Mouse (Mus musculus) kidney, embryonic 16.5 days (tissue): Measurements from ENCODE around the gene Atg13. TPM values are rescaled to one million over a fixed set of nuclear protein-coding genes. Genes with fewer than 3 reads are reported as not detected.

Experiments
- ATAC-seq: fragments of 200-750 bp; cut with Nextera tagmentation; 2 replicates; pipeline ENCODE4 v1.8.0; 2017; ENCODE audit warnings: moderate TSS enrichment; ENCODE audit not compliant: low FRiP score, low TSS enrichment
- H3K27ac ChIP-seq: fragments of 300-500 bp; sonication (generic); 2 replicates; pipeline ENCODE4 v1.5.1; 2014; ENCODE audit warnings: low read length
- H3K27me3 ChIP-seq: fragments of 300-500 bp; sonication (generic); 2 replicates; pipeline ENCODE4 v1.6.1; 2014; ENCODE audit warnings: low read length, control low read depth, mixed read lengths; ENCODE audit not compliant: insufficient read depth
- H3K36me3 ChIP-seq: fragments of 300-500 bp; sonication (generic); 2 replicates; pipeline ENCODE4 v1.6.1; 2014; ENCODE audit warnings: low read length, control low read depth, mixed read lengths; ENCODE audit not compliant: insufficient read depth
- H3K4me1 ChIP-seq: fragments of 300-500 bp; sonication (generic); 2 replicates; pipeline ENCODE4 v1.6.1; 2014; ENCODE audit warnings: low read length, control low read depth, mixed read lengths; ENCODE audit not compliant: insufficient read depth
- H3K4me2 ChIP-seq: fragments of 300-500 bp; sonication (generic); replicated peaks from 2 replicates; pipeline ENCODE4 v1.6.1; 2014; ENCODE audit warnings: low read depth, low read length
- H3K4me3 ChIP-seq: fragments of 300-500 bp; sonication (generic); 2 replicates; pipeline ENCODE4 v1.5.1; 2014; ENCODE audit warnings: mild to moderate bottlenecking, low read length
- H3K9ac ChIP-seq: fragments of 300-500 bp; sonication (generic); replicated peaks from 2 replicates; pipeline ENCODE4 v1.6.1; 2014; ENCODE audit warnings: low read length
- H3K9me3 ChIP-seq: fragments of 300-500 bp; sonication (generic); 2 replicates; pipeline ENCODE4 v1.6.1; 2016; ENCODE audit warnings: low read length, control low read depth
- WGBS: fragments of 180-500 bp; shearing (Covaris S2); extraction: QIAGEN DNeasy Blood & Tissue Kit; methylation state at CpG from one replicate; pipeline ENCODE4 v1.1.7; 2014; 5-methylcytosine and 5-hydroxymethylcytosine counted together
- polyA plus RNA-seq: library from polyadenylated mRNA; unstranded; fragments of >200 nt; fragmentation: Nextera tagmentation; extraction: Ambion mirVana; gene quantifications from 2 replicates; pipeline ENCODE4 v1.2.1, GENCODE M21; 2015

Atg13 gene
- polyA plus RNA-seq, 1 experiment from 2014 or later = 29.2 TPM

DNA sequence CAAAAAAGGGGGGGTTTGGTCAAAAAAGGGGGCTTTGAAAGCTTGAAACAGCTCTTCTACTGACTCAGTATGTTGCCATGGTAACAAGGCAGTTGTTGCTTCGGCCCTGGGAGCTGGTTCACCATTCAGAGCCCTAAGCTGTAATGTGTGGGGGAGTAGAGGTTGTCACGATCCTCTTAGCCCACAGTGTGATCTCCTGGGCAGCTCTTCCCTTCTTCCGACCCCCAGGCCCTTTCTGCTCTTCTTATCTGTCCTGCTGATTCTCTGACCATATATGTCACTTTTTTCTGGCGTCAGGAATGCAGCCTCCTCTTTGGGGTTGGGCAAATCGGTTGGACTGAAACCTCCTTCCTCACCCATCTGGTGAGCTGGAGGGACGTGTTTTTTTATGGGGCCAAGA, 57.5 kb downstream of the Atg13 start:
- Histone ChIP-seq H3K9ac (no peak overlapping the region), H3K36me3 (peaks cover 31% of the 10 kb centered on the region), H3K4me2 (0 out of 2 replicates have a peak overlapping the region, but pooled peaks have one; percentile 9), H3K9me3 (no peaks in the 10 kb centered on the region), H3K4me3 (no peak overlapping the region), H3K27me3 (no peaks in the 10 kb centered on the region), H3K4me1 (peaks cover 35% of the 10 kb centered on the region), H3K27ac (no peak overlapping the region)
- 32% methylated on average over 6 of the region's 6 CpGs for WGBS
- no peak for ATAC-seq

DNA sequence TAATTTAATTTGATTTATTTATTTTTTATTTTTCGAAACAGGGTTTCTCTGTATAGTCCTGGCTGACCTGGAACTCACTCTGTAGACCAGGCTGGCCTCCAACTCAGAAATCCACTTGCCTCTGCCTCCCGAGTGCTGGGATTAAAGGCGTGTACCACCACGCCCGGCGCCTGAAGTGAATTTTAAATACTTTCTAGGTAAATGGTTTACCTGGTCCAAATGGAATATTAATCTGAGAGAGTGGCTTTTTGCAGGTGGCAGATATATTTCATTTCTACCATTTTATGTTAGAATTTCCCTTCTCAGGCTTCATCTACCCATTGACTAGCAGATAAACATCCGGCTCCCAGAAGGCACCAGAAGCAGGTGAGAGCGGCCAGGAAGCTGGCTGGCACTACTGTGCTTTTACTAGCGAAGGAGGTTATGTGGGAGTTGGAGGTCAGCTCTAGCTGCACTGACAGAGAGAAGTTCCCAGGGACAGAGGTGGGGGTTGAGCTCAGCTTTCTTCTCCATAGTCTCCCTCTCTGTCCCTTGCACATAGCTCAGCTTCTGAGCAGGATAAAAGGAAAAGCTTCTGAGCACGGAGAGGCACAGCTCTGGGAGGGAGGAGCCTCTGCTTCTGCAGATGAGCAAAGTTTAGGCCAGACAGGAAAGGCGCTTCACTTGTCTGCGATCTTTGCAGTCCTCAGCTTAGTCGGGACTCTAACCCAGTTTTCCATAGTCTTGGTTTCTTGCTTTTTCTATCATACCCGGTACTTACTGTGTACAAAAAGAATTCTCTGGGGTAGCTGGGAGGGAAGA, 58.7 kb downstream of the Atg13 start:
- peak overlapping the region; percentile 22 for H3K4me2 ChIP-seq
- WGBS = 67% methylated on average over 14 of the region's 14 CpGs
- ATAC-seq = no peak
- H3K4me1 ChIP-seq = peaks cover 35% of the 10 kb centered on the region
- no peak overlapping the region for H3K4me3 ChIP-seq
- peaks cover 38% of the 10 kb centered on the region for H3K36me3 ChIP-seq
- peak overlapping the region; percentile 28 for H3K9ac ChIP-seq
- H3K27me3 ChIP-seq = no peaks in the 10 kb centered on the region
- H3K9me3 ChIP-seq = no peaks in the 10 kb centered on the region
- H3K27ac ChIP-seq = peak overlapping the region; percentile 64

DNA sequence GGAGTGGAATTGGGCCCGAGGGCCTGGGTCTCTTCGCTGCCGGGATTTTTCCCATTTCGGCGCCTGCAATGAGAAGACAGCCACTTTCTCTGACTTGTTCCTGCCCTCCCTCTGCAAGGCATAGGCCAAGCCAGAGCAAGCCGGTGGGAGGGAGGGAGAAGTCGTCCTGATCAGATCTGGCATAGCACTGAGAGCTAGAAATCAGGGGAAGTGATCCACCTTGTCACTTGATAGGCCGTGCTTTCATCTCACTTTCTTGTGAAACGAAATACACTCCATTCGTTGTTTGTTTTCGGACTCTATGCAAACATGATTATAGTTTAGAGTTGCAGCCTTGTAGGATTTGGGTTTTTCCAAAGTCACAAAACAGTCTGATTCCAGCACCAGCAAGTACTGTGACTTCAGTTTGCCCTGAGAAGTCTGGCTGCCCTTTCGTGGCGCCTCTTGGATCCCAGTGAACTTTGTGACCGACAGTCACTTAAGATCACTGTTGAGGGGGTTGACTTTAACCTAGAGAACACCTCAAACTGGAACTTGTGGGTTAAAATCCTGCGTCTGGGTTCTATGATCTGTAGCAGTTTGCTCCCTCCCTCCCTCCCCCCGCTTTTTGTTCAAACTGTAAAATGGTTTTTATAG, 59.9 kb downstream of the Atg13 start:
- 11% methylated on average over 16 of the region's 16 CpGs for WGBS
- peaks cover 42% of the 10 kb centered on the region for H3K36me3 ChIP-seq
- peak overlapping the region; percentile 82 for H3K4me2 ChIP-seq
- peak overlapping the region; percentile 79 for H3K9ac ChIP-seq
- H3K9me3 ChIP-seq = no peaks in the 10 kb centered on the region
- H3K27me3 ChIP-seq = no peaks in the 10 kb centered on the region
- ATAC-seq = peak; percentile 62
- H3K27ac ChIP-seq = peak overlapping the region; percentile 86
- H3K4me1 ChIP-seq = peaks cover 35% of the 10 kb centered on the region
- H3K4me3 ChIP-seq = peak overlapping the region; percentile 85

DNA sequence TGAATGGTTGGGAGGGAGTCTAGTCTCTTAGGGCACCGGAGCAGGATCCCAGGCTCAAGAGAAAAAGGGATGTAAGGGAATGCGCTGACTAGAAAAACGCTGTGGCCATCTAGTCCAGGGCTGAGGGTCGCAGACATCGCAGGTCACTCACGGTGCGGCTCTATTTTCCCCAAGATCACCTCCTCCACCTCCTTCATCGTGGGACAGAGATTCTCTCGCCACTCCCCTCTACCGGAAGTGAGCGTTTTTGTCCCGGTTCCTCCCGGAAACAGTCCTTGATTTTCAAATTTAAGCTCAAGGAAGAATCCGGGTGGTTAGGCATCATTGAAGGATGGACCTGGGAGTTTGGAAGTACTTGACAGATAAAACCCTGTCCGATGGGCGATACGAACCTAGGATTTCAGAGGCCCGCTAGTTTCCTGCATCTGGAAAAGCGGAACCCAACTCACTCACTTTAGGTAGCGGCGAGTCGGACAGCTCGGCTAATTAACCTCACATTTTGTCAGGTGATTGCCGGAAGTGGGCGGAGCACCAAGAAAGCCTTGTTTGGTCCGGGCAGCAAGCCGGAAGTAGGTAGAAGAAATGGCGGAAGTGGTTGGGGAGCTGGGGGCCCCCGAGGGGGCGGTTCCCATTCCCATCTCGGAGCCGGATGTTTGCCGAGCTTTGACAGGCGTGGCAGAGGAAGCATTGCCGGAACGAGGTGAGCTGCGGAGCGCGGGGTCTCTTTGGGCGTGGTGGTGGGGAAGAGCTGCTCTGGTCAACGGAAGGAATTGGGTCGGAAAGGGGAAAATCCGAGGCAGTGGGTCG, 60.6 kb downstream of the Atg13 start, which contains the start of the genes Zfp408 and Arhgap1:
Zfp408 (minus strand) TSS at position 239 of the 807 bp plus-strand sequence.
Arhgap1 (plus strand) TSS at position 308 of the 807 bp plus-strand sequence.
- Histone ChIP-seq H3K27ac (peak within 1 kb of the TSS; percentile 95), H3K9ac (peak within 1 kb of the TSS; percentile 88), H3K27me3 (no peaks in the 10 kb centered on the region), H3K4me3 (peak within 1 kb of the TSS; percentile 85), H3K4me2 (peak within 1 kb of the TSS; percentile 95), H3K36me3 (peaks cover 41% of the 10 kb centered on the region), H3K4me1 (peaks cover 35% of the 10 kb centered on the region), H3K9me3 (no peaks in the 10 kb centered on the region)
- WGBS = under 1% methylated on average over 44 of the region's 44 CpGs
- ATAC-seq = peak; percentile 89

DNA sequence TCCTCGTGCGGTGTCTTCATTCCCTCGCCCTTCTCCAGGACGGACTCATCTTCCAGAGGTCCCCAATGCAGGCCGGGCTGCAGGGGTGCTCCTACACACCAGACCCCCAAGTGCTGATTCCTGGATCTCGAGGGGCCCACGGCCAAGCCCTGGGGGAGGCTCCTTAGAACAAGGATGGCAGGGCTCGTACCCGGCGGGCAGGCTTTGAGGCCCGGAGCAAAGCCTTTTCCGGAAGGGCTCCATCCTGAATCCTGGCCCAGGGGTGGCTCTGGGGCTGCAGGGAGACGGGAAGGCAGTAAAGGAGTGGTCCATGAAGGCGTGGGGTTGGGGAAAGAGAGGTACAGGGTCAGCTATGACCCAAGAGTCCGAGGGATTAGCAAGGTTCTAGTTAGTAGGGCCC, 61.2 kb downstream of the Atg13 start:
- peak overlapping the region; percentile 95 for H3K4me2 ChIP-seq
- WGBS = 2% methylated on average over 15 of the region's 15 CpGs
- ATAC-seq = no peak
- H3K27me3 ChIP-seq = no peaks in the 10 kb centered on the region
- no peaks in the 10 kb centered on the region for H3K9me3 ChIP-seq
- peak overlapping the region; percentile 88 for H3K9ac ChIP-seq
- H3K27ac ChIP-seq = peak overlapping the region; percentile 95
- H3K4me3 ChIP-seq = peak overlapping the region; percentile 85
- H3K4me1 ChIP-seq = peaks cover 35% of the 10 kb centered on the region
- peaks cover 41% of the 10 kb centered on the region for H3K36me3 ChIP-seq

DNA sequence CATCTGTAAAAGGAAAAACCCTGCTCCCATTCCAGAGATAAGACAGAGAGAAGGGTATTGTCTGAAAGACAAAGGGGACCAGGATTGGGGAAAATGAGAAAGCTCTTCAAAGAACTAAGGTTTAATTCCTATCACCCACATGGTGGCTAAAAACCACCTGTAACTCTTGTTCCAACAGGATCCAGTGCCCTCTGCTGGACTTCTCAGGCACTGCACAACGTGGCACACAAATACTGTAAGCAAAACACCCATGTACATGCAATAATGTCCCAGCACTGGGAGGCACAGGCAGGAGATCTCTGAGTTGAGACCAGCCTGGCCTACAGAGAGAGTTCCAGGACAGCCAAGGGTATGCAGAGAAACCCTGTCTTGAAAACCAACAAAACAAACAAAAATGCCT, 63.6 kb downstream of the Atg13 start:
- peaks cover 19% of the 10 kb centered on the region for H3K4me1 ChIP-seq
- H3K4me2 ChIP-seq = no peak overlapping the region
- ATAC-seq = no peak
- WGBS = 21% methylated on average over 1 of the region's 1 CpGs
- H3K4me3 ChIP-seq = no peak overlapping the region
- no peak overlapping the region for H3K27ac ChIP-seq
- no peaks in the 10 kb centered on the region for H3K9me3 ChIP-seq
- no peak overlapping the region for H3K9ac ChIP-seq
- no peaks in the 10 kb centered on the region for H3K27me3 ChIP-seq
- H3K36me3 ChIP-seq = peaks cover 44% of the 10 kb centered on the region

DNA sequence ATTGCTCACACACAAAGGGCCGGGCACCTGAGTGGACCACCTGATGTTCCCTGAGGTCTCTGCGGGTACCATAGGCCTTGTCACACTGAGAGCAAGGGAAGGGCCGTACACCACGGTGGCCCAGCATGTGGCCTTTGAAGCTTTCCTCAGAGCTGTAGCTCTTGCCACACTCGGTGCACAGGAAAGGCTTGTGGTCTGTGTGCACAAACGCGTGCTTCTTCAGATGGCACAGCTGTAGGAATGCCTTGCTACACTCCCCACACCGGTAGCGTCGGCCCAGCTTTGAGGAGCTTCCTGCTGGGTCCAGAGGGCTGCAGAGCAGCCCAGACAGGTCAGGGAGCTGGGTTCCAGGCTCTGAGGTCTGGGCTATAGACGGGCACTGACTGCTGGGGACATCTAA, 64.6 kb downstream of the Atg13 start:
- no peaks in the 10 kb centered on the region for H3K9me3 ChIP-seq
- 95% methylated on average over 11 of the region's 11 CpGs for WGBS
- peaks cover 44% of the 10 kb centered on the region for H3K36me3 ChIP-seq

DNA sequence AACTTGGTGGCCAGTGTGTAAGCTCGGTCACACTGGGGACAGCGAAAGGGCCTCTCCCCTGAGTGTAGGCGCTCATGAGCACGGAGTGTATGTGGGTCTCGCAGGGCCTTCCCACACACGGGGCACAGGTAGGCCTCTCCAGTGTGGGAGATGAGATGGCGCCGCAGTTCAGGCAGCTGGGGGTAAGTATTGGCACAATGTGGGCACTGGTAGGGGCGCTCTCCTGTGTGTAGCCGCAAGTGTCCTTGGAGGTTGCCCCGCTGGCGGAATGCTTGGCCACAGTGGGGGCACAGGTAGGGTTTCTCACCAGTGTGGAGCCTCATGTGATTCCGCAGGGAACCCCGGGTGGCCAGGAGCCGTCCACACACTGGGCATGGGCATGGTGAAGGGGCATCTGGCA, 65.0 kb downstream of the Atg13 start:
- 98% methylated on average over 15 of the region's 15 CpGs for WGBS
- H3K9ac ChIP-seq = no peak overlapping the region
- H3K27ac ChIP-seq = no peak overlapping the region
- H3K4me1 ChIP-seq = peaks cover 9% of the 10 kb centered on the region
- H3K4me3 ChIP-seq = no peak overlapping the region
- no peaks in the 10 kb centered on the region for H3K9me3 ChIP-seq
- no peak overlapping the region for H3K4me2 ChIP-seq
- peaks cover 44% of the 10 kb centered on the region for H3K36me3 ChIP-seq
- ATAC-seq = no peak
- no peaks in the 10 kb centered on the region for H3K27me3 ChIP-seq

More for the DNA sequence above, 64.6 kb downstream of the Atg13 start:
- Histone ChIP-seq H3K4me3 (no peak overlapping the region), H3K27me3 (no peaks in the 10 kb centered on the region), H3K27ac (no peak overlapping the region), H3K9ac (no peak overlapping the region), H3K4me2 (no peak overlapping the region), H3K4me1 (peaks cover 11% of the 10 kb centered on the region)
- no peak for ATAC-seq

DNA sequence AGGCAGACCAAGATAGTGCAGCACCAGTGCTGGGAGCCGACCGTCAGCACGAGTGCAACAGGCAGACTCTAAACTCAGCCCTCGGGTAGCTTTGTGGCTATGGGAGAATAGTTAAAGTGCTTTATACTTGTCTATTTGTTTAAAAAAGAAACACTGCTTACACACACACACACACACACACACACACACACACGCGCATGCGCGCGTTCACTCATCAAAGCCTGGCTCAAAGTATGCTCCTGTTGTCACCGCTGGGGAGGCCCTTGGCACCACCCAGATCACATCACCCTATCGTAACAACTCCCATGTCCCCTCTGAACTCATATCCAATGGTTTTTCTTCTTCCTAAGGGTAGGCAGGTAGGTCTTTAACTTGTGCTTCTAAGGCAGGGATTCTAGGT, 66.4 kb downstream of the Atg13 start:
- ATAC-seq = no peak
- 95% methylated on average over 11 of the region's 11 CpGs for WGBS
- Histone ChIP-seq H3K9ac (no peak overlapping the region), H3K4me3 (no peak overlapping the region), H3K36me3 (peaks cover 44% of the 10 kb centered on the region), H3K9me3 (no peaks in the 10 kb centered on the region), H3K4me2 (no peak overlapping the region), H3K27ac (no peak overlapping the region), H3K27me3 (no peaks in the 10 kb centered on the region), H3K4me1 (peaks cover 9% of the 10 kb centered on the region)
